Mouse (Mus musculus) erythroblast, embryonic 14.5 days (primary cell): ENCODE measurements around the gene Ext2. TPM values are rescaled to one million over a fixed set of nuclear protein-coding genes. Genes with fewer than 3 reads are reported as not detected.

Experiments
- H3K27me3 ChIP-seq: 2 replicates; pipeline ENCODE4 v1.6.1; 2012; ENCODE audit warnings: inconsistent platforms; ENCODE audit not compliant: control insufficient read depth
- H3K36me3 ChIP-seq: 2 replicates; pipeline ENCODE4 v1.6.1; 2012; ENCODE audit warnings: mild to moderate bottlenecking, inconsistent platforms; ENCODE audit not compliant: control insufficient read depth
- H3K4me1 ChIP-seq: 2 replicates; pipeline ENCODE4 v1.6.1; 2012; ENCODE audit warnings: inconsistent platforms; ENCODE audit not compliant: control insufficient read depth
- H3K4me3 ChIP-seq: replicated peaks from 2 replicates; pipeline ENCODE3; 2012; ENCODE audit warnings: moderate library complexity, mild to moderate bottlenecking, inconsistent platforms
- H3K9me3 ChIP-seq: 2 replicates; pipeline ENCODE4 v1.6.1; 2012; ENCODE audit warnings: low read length, inconsistent platforms, mixed read lengths; ENCODE audit not compliant: control insufficient read depth
- GATA1 ChIP-seq: IDR thresholded peaks from 2 replicates; pipeline ENCODE4 v1.6.1; 2012; ENCODE audit warnings: low read length, inconsistent platforms, mixed read lengths
- TAL1 ChIP-seq: IDR thresholded peaks from 3 replicates; pipeline ENCODE4 v1.6.1; 2012; ENCODE audit warnings: low read length, inconsistent platforms, mixed read lengths
- polyA plus RNA-seq: library from polyadenylated mRNA; stranded (reverse); fragments of >175 nt; gene quantifications from 2 replicates; pipeline ENCODE4 v1.2.3, GENCODE M21; 2012

The Ext2 gene
- polyA plus RNA-seq, 1 experiment: 1.4 TPM

DNA sequence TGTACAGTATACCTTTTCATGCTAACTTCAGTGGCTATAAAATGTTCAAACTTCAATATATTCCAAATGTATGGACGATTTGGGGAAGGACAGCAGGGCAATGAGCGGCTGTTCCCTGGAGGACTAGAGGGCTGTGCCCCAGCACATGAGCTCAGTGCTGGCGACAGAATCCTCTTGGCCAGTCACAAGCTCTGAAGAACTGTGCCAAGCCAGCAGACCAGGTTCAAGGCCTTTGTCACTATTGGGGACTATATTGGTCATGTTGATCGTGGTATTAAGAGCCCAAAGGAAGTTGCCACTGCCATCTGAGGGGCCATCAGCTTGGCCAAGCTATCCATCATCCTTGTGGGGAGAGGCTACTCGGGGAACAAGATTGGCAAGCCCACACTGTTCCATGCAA lies 28.0 kb downstream of the Ext2 start:
- Histone ChIP-seq H3K36me3 (peaks cover 65% of the 10 kb centered on the region), H3K4me3 (no peak overlapping the region), H3K9me3 (no peaks in the 10 kb centered on the region), H3K4me1 (no peaks in the 10 kb centered on the region), H3K27me3 (no peaks in the 10 kb centered on the region)
- TF ChIP-seq GATA1 (no peak), TAL1 (no peak)

- Histone ChIP-seq H3K9me3 (no peaks in the 10 kb centered on the region), H3K36me3 (peaks cover 68% of the 10 kb centered on the region), H3K27me3 (no peaks in the 10 kb centered on the region), H3K4me3 (no peak overlapping the region), H3K4me1 (no peaks in the 10 kb centered on the region)
- TF ChIP-seq GATA1: no peak
Measured at GRCm38 (mm10) chr2:93791516-93792499, 30.6 kb downstream of the Ext2 start.

GRCm38 (mm10) chr2:93790798-93791345 lies 31.5 kb downstream of the Ext2 start:
- no peaks in the 10 kb centered on the region for H3K4me1 ChIP-seq
- H3K4me3 ChIP-seq: no peak overlapping the region
- peaks cover 61% of the 10 kb centered on the region for H3K36me3 ChIP-seq
- no peak for TF ChIP-seq GATA1
- no peak for TF ChIP-seq TAL1
- no peaks in the 10 kb centered on the region for H3K27me3 ChIP-seq
- H3K9me3 ChIP-seq: no peaks in the 10 kb centered on the region

GRCm38 (mm10) chr2:93788557-93788956 lies 33.8 kb downstream of the Ext2 start:
- H3K36me3 ChIP-seq: peaks cover 49% of the 10 kb centered on the region

GRCm38 (mm10) chr2:93786175-93786574 lies 36.2 kb downstream of the Ext2 start:
- no peaks in the 10 kb centered on the region for H3K9me3 ChIP-seq
- H3K36me3 ChIP-seq: peaks cover 39% of the 10 kb centered on the region
- H3K4me3 ChIP-seq: no peak overlapping the region
- H3K4me1 ChIP-seq: no peaks in the 10 kb centered on the region
- H3K27me3 ChIP-seq: no peaks in the 10 kb centered on the region
- TF ChIP-seq GATA1 (no peak), TAL1 (no peak)

More at GRCm38 (mm10) chr2:93788557-93788956, 33.8 kb downstream of the Ext2 start:
- Histone ChIP-seq H3K9me3 (no peaks in the 10 kb centered on the region), H3K4me3 (no peak overlapping the region), H3K4me1 (no peaks in the 10 kb centered on the region), H3K27me3 (no peaks in the 10 kb centered on the region)
- TF ChIP-seq TAL1 (no peak), GATA1 (no peak)

DNA sequence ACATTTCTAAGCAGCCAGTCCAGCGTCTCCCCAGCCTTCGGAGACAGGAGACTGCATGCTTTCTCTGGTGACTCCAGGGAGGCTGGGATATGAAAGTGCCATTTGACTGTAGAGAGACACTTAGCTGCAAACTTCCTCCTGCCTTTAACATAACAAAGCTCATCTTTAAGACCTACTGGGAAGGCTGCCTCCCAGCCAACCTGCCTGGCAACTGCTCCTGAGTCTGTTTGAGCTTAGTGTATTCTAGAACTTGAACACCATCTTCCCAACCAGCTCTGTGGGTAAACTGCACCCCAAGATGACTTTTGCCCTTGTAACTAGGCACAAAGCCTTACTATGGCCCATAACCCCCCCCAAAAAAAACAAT lies 37.0 kb downstream of the Ext2 start:
- peaks cover 34% of the 10 kb centered on the region for H3K36me3 ChIP-seq
- no peaks in the 10 kb centered on the region for H3K4me1 ChIP-seq
- H3K27me3 ChIP-seq: no peaks in the 10 kb centered on the region
- TF ChIP-seq TAL1: no peak
- no peak for TF ChIP-seq GATA1
- no peaks in the 10 kb centered on the region for H3K9me3 ChIP-seq
- no peak overlapping the region for H3K4me3 ChIP-seq

DNA sequence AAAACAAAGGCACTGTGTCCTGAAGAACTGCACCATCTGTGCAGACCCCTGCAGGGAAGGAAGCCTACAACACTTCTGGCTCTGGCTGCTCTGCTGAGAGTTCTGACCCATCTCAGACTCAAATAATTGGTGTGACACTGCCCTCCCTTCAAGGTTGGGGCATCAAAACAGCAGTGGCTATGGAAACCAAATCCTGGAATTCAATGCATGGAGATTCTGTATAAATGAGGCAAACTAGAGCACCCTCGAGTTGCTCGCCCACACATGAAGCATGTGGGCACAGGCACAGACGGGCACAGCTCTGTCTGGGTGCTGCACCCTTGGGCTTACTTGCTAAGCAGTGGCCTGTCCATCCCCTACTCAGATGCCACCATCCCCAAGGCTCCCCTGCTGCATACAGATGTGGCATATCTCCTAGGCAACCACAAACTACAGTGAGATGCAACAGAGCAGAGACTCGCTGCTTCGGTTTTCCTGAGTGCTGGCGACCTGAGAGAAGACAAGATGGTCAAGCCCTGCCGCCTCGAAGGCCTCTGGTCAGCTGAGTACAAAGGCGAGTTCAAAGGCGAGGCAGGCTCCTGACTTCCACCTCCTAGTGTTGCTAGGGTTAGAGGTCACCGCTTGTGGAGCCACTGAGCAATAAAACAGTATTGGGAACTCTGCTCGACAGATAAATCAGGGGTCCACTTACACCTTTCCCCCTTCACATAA lies 37.5 kb downstream of the Ext2 start:
- Histone ChIP-seq H3K4me3 (no peak overlapping the region), H3K9me3 (no peaks in the 10 kb centered on the region), H3K36me3 (peaks cover 31% of the 10 kb centered on the region), H3K4me1 (0 out of 2 replicates have a peak, but pooled peaks cover 1% of the 10 kb centered on the region), H3K27me3 (no peaks in the 10 kb centered on the region)
- TF ChIP-seq GATA1: no peak
- TF ChIP-seq TAL1: no peak

DNA sequence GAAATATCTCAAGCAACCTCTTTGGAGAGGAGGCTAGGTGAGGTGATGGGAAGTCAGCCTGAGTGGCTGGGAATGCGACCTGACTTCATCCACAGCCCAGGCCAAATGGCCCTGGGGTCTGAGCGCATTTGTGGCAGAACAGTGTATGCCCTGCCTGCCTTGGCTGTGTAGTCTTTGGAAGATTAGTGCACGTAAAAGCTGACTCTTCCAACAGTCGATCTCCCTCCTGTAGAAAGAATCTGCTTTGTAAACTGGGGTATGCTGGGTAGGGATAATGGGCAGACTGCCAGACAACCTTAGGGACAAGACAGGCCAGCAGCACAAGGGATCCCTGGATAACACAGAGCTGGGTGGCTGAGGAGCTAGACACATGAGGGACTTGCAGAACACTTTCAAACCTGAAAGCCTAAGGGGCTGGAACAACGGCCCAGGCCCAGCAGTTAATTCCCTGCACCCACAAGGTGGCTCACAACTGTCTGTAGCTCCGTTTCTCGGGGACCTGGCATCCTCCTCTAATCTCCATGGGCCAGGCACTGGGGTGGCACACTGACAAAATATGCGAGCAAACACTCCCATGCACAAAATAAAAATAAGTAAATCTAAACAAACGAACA lies 38.3 kb downstream of the Ext2 start:
- Histone ChIP-seq H3K9me3 (no peaks in the 10 kb centered on the region), H3K4me3 (no peak overlapping the region), H3K36me3 (peaks cover 27% of the 10 kb centered on the region), H3K4me1 (0 out of 2 replicates have a peak, but pooled peaks cover 1% of the 10 kb centered on the region), H3K27me3 (no peaks in the 10 kb centered on the region)
- TF ChIP-seq TAL1 (no peak), GATA1 (no peak)
